ENCODE assay signal across 19 mouse cellular contexts in the genomic region with DNA sequence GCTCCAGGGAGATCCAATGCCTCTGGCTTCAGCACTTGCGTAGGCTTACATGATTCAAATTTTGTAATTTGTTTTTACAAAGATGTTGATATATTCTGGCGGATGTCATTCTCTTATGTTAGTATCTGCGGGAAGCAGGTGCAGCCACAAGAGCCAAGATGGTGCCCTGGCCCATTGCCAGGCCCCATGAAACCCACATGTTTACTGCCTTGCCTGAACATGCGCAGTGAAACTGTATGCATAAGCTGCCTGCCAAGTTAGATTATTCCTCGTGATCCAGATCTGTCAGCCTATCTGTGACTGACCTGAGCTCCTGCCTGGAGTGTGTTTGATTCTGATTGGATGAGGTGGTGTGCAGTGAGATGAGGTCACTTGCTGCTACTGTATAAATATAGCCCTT.
DNase-seq lines count a peak whose midpoint lies in the region; ATAC-seq lines count a peak whose summit lies in the region.
"Had no signal": no experiment of that assay in that cellular context is flagged by ENCODE, and none has a peak within 500 bp of the region (broad histone marks: within the 10 kb centered on the region; RNA-seq: fewer than 3 reads in every experiment).

No protein-coding gene starts in this region.

- H3K4me3 ChIP-seq in forebrain, embryonic 13.5 days = no peak overlapping the region
- H3K4me3 ChIP-seq in forebrain, embryonic 11.5 days (ENCODE audit: low read depth, low read length) = no peak overlapping the region
- H3K4me3 ChIP-seq in neural tube, embryonic 14.5 days (ENCODE audit: low read depth, low read length) = no peak overlapping the region
- H3K4me3 ChIP-seq in neural tube, embryonic 15.5 days (replicated peaks) = no peak overlapping the region
- H3K4me3 ChIP-seq: embryonic facial prominence, embryonic 15.5 days; hindbrain, embryonic 12.5 days; kidney, embryonic 15.5 days; midbrain, embryonic 10.5 days; myocyte had no signal

- H3K9me3 ChIP-seq in forebrain, embryonic 13.5 days (replicated peaks) = no peaks in the 10 kb centered on the region
- no peaks in the 10 kb centered on the region for H3K9me3 ChIP-seq in forebrain, embryonic 11.5 days (ENCODE audit: control insufficient read depth, low read length)
- H3K9me3 ChIP-seq in neural tube, embryonic 14.5 days (ENCODE audit: control insufficient read depth, low read length) = no peaks in the 10 kb centered on the region
- no peaks in the 10 kb centered on the region for H3K9me3 ChIP-seq in neural tube, embryonic 15.5 days (replicated peaks)
- H3K9me3 ChIP-seq: embryonic facial prominence, embryonic 15.5 days; hindbrain, embryonic 12.5 days; kidney, embryonic 15.5 days; midbrain, embryonic 10.5 days had no signal

- no peaks in the 10 kb centered on the region for H3K36me3 ChIP-seq in forebrain, embryonic 13.5 days (ENCODE audit: poor library complexity, severe bottlenecking)
- H3K36me3 ChIP-seq in forebrain, embryonic 11.5 days (ENCODE audit: control insufficient read depth, insufficient read depth, low read length) = no peaks in the 10 kb centered on the region
- H3K36me3 ChIP-seq in neural tube, embryonic 14.5 days (ENCODE audit: control insufficient read depth, insufficient read depth, low read length) = no peaks in the 10 kb centered on the region
- H3K36me3 ChIP-seq in neural tube, embryonic 15.5 days = no peaks in the 10 kb centered on the region
- H3K36me3 ChIP-seq: embryonic facial prominence, embryonic 15.5 days; hindbrain, embryonic 12.5 days; kidney, embryonic 15.5 days; midbrain, embryonic 10.5 days had no signal

- peak; percentile 82 for ATAC-seq in forebrain, embryonic 13.5 days
- ATAC-seq in forebrain, embryonic 11.5 days (replicated peaks; ENCODE audit: low FRiP score) = no peak
- ATAC-seq in neural tube, embryonic 14.5 days (ENCODE audit: low read depth) = peak; percentile 41; the same call in 1 of the 2 replicates
- no peak for ATAC-seq in neural tube, embryonic 15.5 days (ENCODE audit: low FRiP score)

- no peak for DNase-seq in forebrain, embryonic 11.5 days (ENCODE audit: low spot score)
- DNase-seq in layer of hippocampus, adult 11-12 months (ENCODE audit: low spot score) = peak; percentile 39
- DNase-seq in layer of hippocampus, postnatal 14 days (ENCODE audit: low spot score in 2 of 2) = peak; percentile 46 to 63
- no peak for DNase-seq in left cerebral cortex, adult 8-10 months (ENCODE audit: low spot score in 2 of 2)
- DNase-seq: adrenal gland, adult 8-10 months; B cell, adult 2 months; cerebellum, adult 2 months; embryo, embryonic 11 days; heart, adult 18-20 months; lung, adult 18-20 months; thymus, adult 18-20 months had no signal

- H3K4me2 ChIP-seq in forebrain, embryonic 13.5 days = no peak overlapping the region
- H3K4me2 ChIP-seq in forebrain, embryonic 11.5 days (ENCODE audit: low read depth, low read length, severe bottlenecking) = no peak overlapping the region
- no peak overlapping the region for H3K4me2 ChIP-seq in neural tube, embryonic 14.5 days (ENCODE audit: low read depth, low read length)
- no peak overlapping the region for H3K4me2 ChIP-seq in neural tube, embryonic 15.5 days
- H3K4me2 ChIP-seq: embryonic facial prominence, embryonic 15.5 days; hindbrain, embryonic 12.5 days; kidney, embryonic 15.5 days had no signal

- H3K9ac ChIP-seq in forebrain, embryonic 13.5 days = no peak overlapping the region
- H3K9ac ChIP-seq in forebrain, embryonic 11.5 days (ENCODE audit: low read length) = no peak overlapping the region
- H3K9ac ChIP-seq in neural tube, embryonic 14.5 days (replicated peaks; ENCODE audit: low read depth, low read length) = no peak overlapping the region
- H3K9ac ChIP-seq in neural tube, embryonic 15.5 days (replicated peaks) = no peak overlapping the region
- H3K9ac ChIP-seq: embryonic facial prominence, embryonic 15.5 days; hindbrain, embryonic 12.5 days; kidney, embryonic 15.5 days had no signal

- 74% methylated on average over 5 of the region's 5 CpGs for WGBS in forebrain, embryonic 13.5 days
- WGBS in forebrain, embryonic 11.5 days = 90% methylated on average over 5 of the region's 5 CpGs
- WGBS in neural tube, embryonic 14.5 days = 58% methylated on average over 5 of the region's 5 CpGs
- WGBS in neural tube, embryonic 15.5 days = 67% methylated on average over 5 of the region's 5 CpGs

- no peaks in the 10 kb centered on the region for H3K27me3 ChIP-seq in forebrain, embryonic 13.5 days
- H3K27me3 ChIP-seq in forebrain, embryonic 11.5 days (ENCODE audit: control insufficient read depth, insufficient read depth, low read length) = no peaks in the 10 kb centered on the region
- no peaks in the 10 kb centered on the region for H3K27me3 ChIP-seq in neural tube, embryonic 14.5 days (ENCODE audit: control insufficient read depth, insufficient read depth, low read length)
- H3K27me3 ChIP-seq in neural tube, embryonic 15.5 days (replicated peaks) = no peaks in the 10 kb centered on the region
- H3K27me3 ChIP-seq: embryonic facial prominence, embryonic 15.5 days; hindbrain, embryonic 12.5 days; kidney, embryonic 15.5 days had no signal

- no peak overlapping the region for H3K27ac ChIP-seq in forebrain, embryonic 13.5 days
- H3K27ac ChIP-seq in forebrain, embryonic 11.5 days (ENCODE audit: low read depth, low read length) = no peak overlapping the region
- H3K27ac ChIP-seq in neural tube, embryonic 14.5 days (ENCODE audit: low read depth, low read length) = no peak overlapping the region
- no peak overlapping the region for H3K27ac ChIP-seq in neural tube, embryonic 15.5 days (replicated peaks)
- H3K27ac ChIP-seq: embryonic facial prominence, embryonic 15.5 days; hindbrain, embryonic 12.5 days; kidney, embryonic 15.5 days; midbrain, embryonic 10.5 days had no signal

- no peaks in the 10 kb centered on the region for H3K4me1 ChIP-seq in forebrain, embryonic 13.5 days
- H3K4me1 ChIP-seq in forebrain, embryonic 11.5 days (replicated peaks; ENCODE audit: control insufficient read depth, insufficient read depth, low read length) = no peaks in the 10 kb centered on the region
- no peaks in the 10 kb centered on the region for H3K4me1 ChIP-seq in neural tube, embryonic 14.5 days (ENCODE audit: control insufficient read depth, insufficient read depth, low read length)
- H3K4me1 ChIP-seq in neural tube, embryonic 15.5 days = 0 out of 2 replicates have a peak, but pooled peaks cover 2% of the 10 kb centered on the region
- H3K4me1 ChIP-seq: embryonic facial prominence, embryonic 15.5 days; hindbrain, embryonic 12.5 days had no signal

Comparison
In these comparisons a context has a peak if more than half of its experiments do, and no peak if none do; other contexts are left out.
1. ATAC-seq: peak in forebrain, embryonic 13.5 days (single experiment) and neural tube, embryonic 14.5 days (single experiment); none in forebrain, embryonic 11.5 days (single experiment) and neural tube, embryonic 15.5 days (single experiment).
2. DNase-seq: peak in layer of hippocampus, adult 11-12 months (single experiment) and layer of hippocampus, postnatal 14 days (2 of 2); none in forebrain, embryonic 11.5 days (single experiment) and left cerebral cortex, adult 8-10 months (0 of 2).